Mouse (Mus musculus) frontal cortex, postnatal 14 days (tissue): ENCODE data around the gene Zfp2.

Experiments used
- DNase-seq, 2 experiments: peaks; one replicate each; pipeline ENCODE4 v3.0.0; 2022; ENCODE audit warnings: low spot score in 2 of 2

Zfp2 gene

GRCm38 (mm10) chr11:50878641-50879040, 37.3 kb downstream of the Zfp2 start:
- no peak for DNase-seq

- DNase-seq = no peak
These were observed 64.9 kb downstream of the Zfp2 start for GRCm38 (mm10) chr11:50850989-50851601.

GRCm38 (mm10) chr11:50850177-50850735, 65.7 kb downstream of the Zfp2 start, which contains the start of gene Grm6:
Gene Grm6, plus strand, starts transcription at chr11:50850685.
- DNase-seq = no peak

- DNase-seq = no peak
These were observed 66.7 kb downstream of the Zfp2 start for GRCm38 (mm10) chr11:50849310-50849709.
